Mouse (Mus musculus): ENCODE data around the gene Ephx1.

DNA sequence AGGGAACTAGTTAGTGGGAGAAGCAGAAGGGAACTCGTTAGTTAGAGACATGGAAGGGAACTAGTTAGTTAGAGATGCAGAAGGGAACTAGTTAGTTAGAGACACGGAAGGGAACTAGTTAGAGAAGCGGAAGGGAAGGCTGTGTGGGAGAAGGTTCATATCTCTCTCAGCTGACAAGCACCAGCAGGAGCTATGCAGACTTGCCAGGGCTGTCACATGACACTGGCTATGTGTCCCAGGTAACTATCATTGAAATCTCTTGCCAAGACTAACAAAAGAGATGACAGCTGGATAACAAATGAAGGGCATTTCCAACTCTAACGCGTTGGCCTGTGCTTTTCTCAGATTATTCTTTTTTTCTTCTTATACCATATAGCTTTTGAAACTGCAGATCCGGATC lies 43.9 kb upstream of the Ephx1 start:
- TF ChIP-seq CTCF (IDR thresholded peaks at IDR 0.05; ENCODE audit: insufficient read depth, low read length) (no peak), POLR2A (IDR thresholded peaks at IDR 0.05; ENCODE audit: borderline replicate concordance, extremely low read depth, low read depth, low read length) (no peak)
